Mouse (Mus musculus) granulocyte monocyte progenitor cell, adult 5-6 weeks (primary cell): ENCODE data around the gene Lurap1l. TPM values are rescaled to one million over a fixed set of nuclear protein-coding genes. Genes with fewer than 3 reads are reported as not detected.

Experiments
- ATAC-seq: replicated peaks from 2 replicates; pipeline ENCODE4 v1.8.0; 2016; ENCODE audit warnings: mild to moderate bottlenecking, moderate TSS enrichment, inconsistent platforms; ENCODE audit not compliant: poor library complexity, severe bottlenecking
- total RNA-seq, 2 experiments: library from RNA; stranded (forward) in 1 of 2; stranded (reverse) in 1 of 2; fragments of 200-712, 200-1000 nt in 1 of 2; fragments of >200 nt in 1 of 2; fragmentation: Nextera tagmentation in 1 of 2; gene quantifications; 2 replicates each; pipeline ENCODE4 v1.2.3; 2014 to 2017

The Lurap1l gene
- total RNA-seq, 2 experiments from 2014 or later: not detected

- no peak for ATAC-seq
Measured at GRCm38 (mm10) chr4:80973896-80974295, 63.5 kb downstream of the Lurap1l start.

GRCm38 (mm10) chr4:80990819-80991218, 80.4 kb downstream of the Lurap1l start:
- no peak for ATAC-seq

DNA sequence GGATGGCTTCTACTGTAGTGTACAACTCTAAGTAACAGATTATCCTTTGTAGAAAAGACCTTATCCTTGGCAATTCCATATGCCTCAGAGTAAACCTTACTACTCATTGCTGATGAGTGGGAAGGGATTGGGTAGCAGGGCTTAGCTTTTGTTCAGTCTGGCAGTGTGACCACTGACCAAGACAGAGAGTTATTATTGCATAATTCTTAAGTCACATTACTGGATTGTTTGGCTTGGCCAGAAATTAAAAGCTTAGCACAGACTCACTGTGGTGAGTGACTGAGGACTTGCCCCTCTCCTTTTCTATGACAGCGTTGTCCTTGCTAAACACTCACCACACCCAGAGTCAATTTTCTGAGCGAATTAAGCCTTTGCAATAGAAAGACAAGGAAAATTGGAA, 93.1 kb downstream of the Lurap1l start:
- no peak for ATAC-seq

Other genes starting within 250 kb of the Lurap1l start
- not detected in 2 replicates for gene Tyrp1, start 76.5 kb upstream of the Lurap1l start, total RNA-seq (2014; fragmentation: Nextera tagmentation)
- not detected in 2 replicates for gene Tyrp1, start 76.5 kb upstream of the Lurap1l start, total RNA-seq (2017)